Mouse (Mus musculus) frontal cortex, postnatal 25 days (tissue): Measurements from ENCODE around the gene Cldn3.
A peak's percentile ranks its signal among the peaks of the same experiment; 100 is the strongest.

Experiments
- DNase-seq, 2 experiments: peaks; one replicate each; pipeline ENCODE4 v3.0.0; 2022; ENCODE audit warnings: low spot score in 2 of 2

Cldn3 gene

GRCm38 (mm10) chr5:135002151-135002550 is 16.1 kb downstream of the Cldn3 start:
- DNase-seq = no peak

- DNase-seq = no peak
Observed at GRCm38 (mm10) chr5:135007802-135008571, 22.0 kb downstream of the Cldn3 start.

- DNase-seq = peak; percentile 86 to 91
Observed at GRCm38 (mm10) chr5:135008671-135009589, 22.9 kb downstream of the Cldn3 start, which contains the start of gene Abhd11. Gene Abhd11 (plus strand): TSS chr5:135009152.

- DNase-seq = peak; percentile 77 to 79
Observed at GRCm38 (mm10) chr5:135009590-135010319, 23.7 kb downstream of the Cldn3 start.

- no peak for DNase-seq
Observed at GRCm38 (mm10) chr5:135010320-135010709, 24.3 kb downstream of the Cldn3 start.

GRCm38 (mm10) chr5:135010841-135011743 is 25.1 kb downstream of the Cldn3 start:
- DNase-seq = no peak

- DNase-seq = no peak
Observed at GRCm38 (mm10) chr5:135011809-135012613, 26.0 kb downstream of the Cldn3 start.

- peak; percentile 68 to 79 for DNase-seq
Observed at GRCm38 (mm10) chr5:135012671-135013441, 26.8 kb downstream of the Cldn3 start.

GRCm38 (mm10) chr5:135015497-135015896 is 29.5 kb downstream of the Cldn3 start:
- DNase-seq = peak; percentile 93 to 95

- DNase-seq = no peak
Observed at GRCm38 (mm10) chr5:135016224-135016759, 30.3 kb downstream of the Cldn3 start.

GRCm38 (mm10) chr5:135021814-135022213 is 35.8 kb downstream of the Cldn3 start:
- DNase-seq = no peak

GRCm38 (mm10) chr5:135023344-135024173 is 37.5 kb downstream of the Cldn3 start, which contains the start of gene Stx1a:
Gene Stx1a (plus strand): TSS chr5:135023482.
- peak; percentile 71 to 80 for DNase-seq

- no peak for DNase-seq
Observed at GRCm38 (mm10) chr5:135024665-135025224, 38.7 kb downstream of the Cldn3 start.

- no peak for DNase-seq
Observed at GRCm38 (mm10) chr5:135025899-135026298, 39.9 kb downstream of the Cldn3 start.

- DNase-seq = no peak
Observed at GRCm38 (mm10) chr5:135029007-135029854, 43.2 kb downstream of the Cldn3 start.

GRCm38 (mm10) chr5:135032581-135032980 is 46.6 kb downstream of the Cldn3 start:
- no peak for DNase-seq

GRCm38 (mm10) chr5:135034593-135034992 is 48.6 kb downstream of the Cldn3 start:
- DNase-seq = no peak
